Mouse (Mus musculus) heart, embryonic 11.5 days (tissue): Measurements from ENCODE around the gene Lims1. TPM values are rescaled to one million over a fixed set of nuclear protein-coding genes. Genes with fewer than 3 reads are reported as not detected.
A peak's percentile ranks its signal among the peaks of the same experiment; 100 is the strongest.

ENCODE experiments used
- ATAC-seq: fragments of 200-750 bp; cut with Nextera tagmentation; replicated peaks from 2 replicates; pipeline ENCODE4 v1.8.0; 2017; ENCODE audit warnings: moderate library complexity; ENCODE audit not compliant: insufficient number of reproducible peaks, low FRiP score, low TSS enrichment
- H3K27ac ChIP-seq: fragments of 300-500 bp; sonication (generic); 2 replicates; pipeline ENCODE4 v1.5.1; 2014; ENCODE audit warnings: mild to moderate bottlenecking, low read depth, low read length
- H3K27me3 ChIP-seq: fragments of 300-500 bp; sonication (generic); 2 replicates; pipeline ENCODE4 v1.6.1; 2014; ENCODE audit warnings: mild to moderate bottlenecking, low read length, mixed read lengths; ENCODE audit not compliant: control insufficient read depth, insufficient read depth
- H3K36me3 ChIP-seq: fragments of 300-500 bp; sonication (generic); 2 replicates; pipeline ENCODE4 v1.6.1; 2014; ENCODE audit warnings: mild to moderate bottlenecking, low read length, moderate library complexity, mixed read lengths; ENCODE audit not compliant: control insufficient read depth, insufficient read depth
- H3K4me1 ChIP-seq: fragments of 300-500 bp; sonication (generic); 2 replicates; pipeline ENCODE4 v1.6.1; 2014; ENCODE audit warnings: low read length; ENCODE audit not compliant: control insufficient read depth, insufficient read depth
- H3K4me2 ChIP-seq: fragments of 300-500 bp; sonication (generic); 2 replicates; pipeline ENCODE4 v1.6.1; 2014; ENCODE audit warnings: mild to moderate bottlenecking, moderate library complexity
- H3K4me3 ChIP-seq: fragments of 300-500 bp; sonication (generic); 2 replicates; pipeline ENCODE4 v1.5.1; 2014; ENCODE audit warnings: low read depth, low read length
- H3K9ac ChIP-seq: fragments of 300-500 bp; sonication (generic); 2 replicates; pipeline ENCODE4 v1.6.1; 2014; ENCODE audit warnings: mild to moderate bottlenecking, low read depth, low read length, moderate library complexity
- H3K9me3 ChIP-seq: fragments of 300-500 bp; sonication (generic); replicated peaks from 2 replicates; pipeline ENCODE4 v1.6.1; 2016; ENCODE audit warnings: low read length; ENCODE audit not compliant: control insufficient read depth
- WGBS: fragments of 180-500 bp; shearing (Covaris S2); extraction: QIAGEN DNeasy Blood & Tissue Kit; methylation state at CpG from one replicate; pipeline ENCODE4 v1.1.7; 2014; ENCODE audit not compliant: insufficient replicate concordance; 5-methylcytosine and 5-hydroxymethylcytosine counted together
- polyA plus RNA-seq: library from polyadenylated mRNA; unstranded; fragments of >200 nt; fragmentation: Nextera tagmentation; extraction: Ambion mirVana; gene quantifications from 2 replicates; pipeline ENCODE4 v1.2.1, GENCODE M21; 2014

Lims1 gene
- polyA plus RNA-seq: 120 and 125 TPM in 2 replicates

DNA sequence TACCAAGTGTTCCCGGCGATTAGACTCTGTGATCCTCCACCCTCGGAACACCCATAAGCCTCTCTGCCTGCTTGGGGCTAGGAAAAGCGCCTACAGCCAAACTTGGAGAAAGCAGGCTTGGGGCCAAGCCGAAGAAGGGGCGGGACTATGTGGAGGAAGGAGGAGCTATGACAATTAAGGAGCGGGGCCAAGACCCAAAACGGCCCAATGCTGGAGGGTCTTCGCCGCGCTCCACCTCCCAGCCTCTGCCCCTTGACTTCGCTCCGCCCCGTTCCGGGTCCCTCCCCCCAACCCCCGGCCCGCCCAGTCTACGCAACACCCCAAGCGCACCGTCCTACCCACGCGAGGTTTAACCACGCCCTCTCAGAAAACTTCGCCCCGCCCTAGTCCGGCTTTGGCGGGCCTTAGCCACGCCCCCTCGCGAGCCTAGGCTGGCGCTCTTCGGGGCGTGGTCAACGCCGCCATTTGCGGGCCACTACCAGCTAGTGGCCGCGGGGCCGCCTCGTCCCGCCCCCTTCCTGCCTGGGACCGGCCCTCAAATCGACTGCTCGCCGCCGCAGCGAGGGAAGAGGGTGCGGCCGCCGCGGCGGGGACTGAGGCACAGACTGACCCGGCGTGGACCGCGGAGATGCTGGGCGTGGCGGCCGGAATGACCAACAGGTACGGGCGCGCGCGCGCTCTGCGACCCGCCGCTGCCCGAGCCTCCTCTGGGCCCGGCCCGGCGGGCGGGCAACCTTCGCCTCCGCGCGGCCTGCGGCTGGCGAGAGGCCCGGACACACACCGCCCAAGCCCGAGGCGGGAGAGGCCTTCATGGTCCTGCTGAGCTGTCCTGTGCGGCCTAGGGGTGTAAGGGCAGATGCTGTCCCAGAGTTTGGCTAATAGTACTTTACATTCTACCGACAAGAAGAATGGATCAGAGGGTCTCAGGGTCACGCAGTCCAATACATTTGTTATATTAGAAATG lies at the start of gene Lims1:
Gene Lims1 (plus strand): TSS at position 439 of the 964 bp plus-strand sequence.
- Histone ChIP-seq H3K4me3 (peak within 1 kb of the TSS; percentile 74), H3K27ac (peak within 1 kb of the TSS; percentile 89), H3K9me3 (no peaks in the 10 kb centered on the region), H3K27me3 (no peaks in the 10 kb centered on the region), H3K4me1 (peaks cover 13% of the 10 kb centered on the region), H3K9ac (peak within 1 kb of the TSS; percentile 80), H3K36me3 (no peaks in the 10 kb centered on the region), H3K4me2 (peak within 1 kb of the TSS; percentile 73)
- ATAC-seq: peak; percentile 99
- under 1% methylated on average over 83 of the region's 86 CpGs for WGBS

DNA sequence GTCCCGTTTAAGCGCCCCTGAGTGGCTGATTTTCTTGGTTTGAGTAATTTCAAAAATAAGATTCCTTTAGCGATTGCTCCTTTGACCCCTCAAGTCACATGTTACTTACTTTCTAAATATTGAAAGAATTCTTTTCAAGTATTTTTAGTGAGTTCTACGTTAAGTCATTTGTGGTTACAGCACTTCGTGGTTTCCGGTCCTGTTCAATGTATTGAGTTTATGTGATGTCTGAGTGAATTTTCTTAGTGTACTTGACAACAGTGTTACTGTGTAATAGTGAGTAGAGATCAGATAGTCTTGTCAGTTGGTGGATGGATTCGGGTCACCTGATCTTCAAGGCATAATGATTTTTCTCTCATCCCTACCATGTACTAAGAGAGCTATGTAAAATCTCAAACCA lies 41.0 kb upstream of the Lims1 start:
- Histone ChIP-seq H3K9me3 (no peaks in the 10 kb centered on the region), H3K4me2 (no peak overlapping the region), H3K9ac (no peak overlapping the region), H3K4me1 (no peaks in the 10 kb centered on the region), H3K4me3 (no peak overlapping the region), H3K27ac (no peak overlapping the region), H3K27me3 (no peaks in the 10 kb centered on the region), H3K36me3 (peaks cover 19% of the 10 kb centered on the region)
- WGBS: 90% methylated on average over 7 of the region's 7 CpGs
- no peak for ATAC-seq

DNA sequence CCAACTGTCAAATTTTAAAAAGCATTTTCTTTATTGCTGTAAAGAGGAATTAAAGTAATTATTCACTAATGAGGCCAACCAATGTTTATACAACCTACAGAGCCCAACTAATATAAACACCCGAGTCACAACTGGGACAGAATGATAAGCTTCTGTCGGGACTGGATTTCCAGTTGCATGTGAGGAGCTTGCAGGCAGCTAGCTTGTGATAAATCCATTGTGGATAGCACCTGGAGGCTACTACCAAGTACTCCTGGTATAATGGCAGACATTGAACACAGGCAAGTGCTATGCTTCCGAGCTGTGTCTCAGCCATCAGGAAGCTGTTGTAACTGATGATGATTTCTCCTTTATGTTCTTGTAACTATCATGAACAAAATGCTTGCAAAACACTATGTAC lies 32.5 kb upstream of the Lims1 start:
- Histone ChIP-seq H3K27me3 (no peaks in the 10 kb centered on the region), H3K4me2 (no peak overlapping the region), H3K27ac (no peak overlapping the region), H3K4me1 (no peaks in the 10 kb centered on the region), H3K4me3 (no peak overlapping the region), H3K36me3 (peaks cover 29% of the 10 kb centered on the region), H3K9ac (no peak overlapping the region), H3K9me3 (no peaks in the 10 kb centered on the region)
- no peak for ATAC-seq
- 47% methylated on average over 3 of the region's 3 CpGs for WGBS

DNA sequence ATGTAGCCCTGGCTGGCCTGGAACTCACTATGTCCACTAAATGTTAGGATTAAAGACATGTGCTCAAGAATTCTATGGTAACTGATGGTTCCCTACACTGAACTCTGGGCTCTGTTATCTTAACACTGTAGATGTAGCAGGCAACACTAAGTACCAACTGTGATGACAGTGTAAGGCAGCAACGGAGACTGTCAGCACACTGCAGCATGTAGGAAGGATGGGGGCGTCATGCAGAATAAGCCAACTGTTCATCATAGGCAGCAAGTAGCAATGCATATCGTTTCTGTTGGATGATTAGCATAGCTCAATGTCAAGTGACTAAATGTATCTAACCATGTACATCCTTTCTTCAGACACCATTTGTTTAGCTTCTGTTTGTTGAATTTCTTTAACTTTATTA lies 29.0 kb upstream of the Lims1 start:
- Histone ChIP-seq H3K27me3 (no peaks in the 10 kb centered on the region), H3K4me1 (no peaks in the 10 kb centered on the region), H3K36me3 (peaks cover 42% of the 10 kb centered on the region), H3K4me3 (no peak overlapping the region), H3K4me2 (no peak overlapping the region), H3K9me3 (no peaks in the 10 kb centered on the region), H3K9ac (no peak overlapping the region), H3K27ac (no peak overlapping the region)
- WGBS: 90% methylated on average over 3 of the region's 3 CpGs
- ATAC-seq: no peak

DNA sequence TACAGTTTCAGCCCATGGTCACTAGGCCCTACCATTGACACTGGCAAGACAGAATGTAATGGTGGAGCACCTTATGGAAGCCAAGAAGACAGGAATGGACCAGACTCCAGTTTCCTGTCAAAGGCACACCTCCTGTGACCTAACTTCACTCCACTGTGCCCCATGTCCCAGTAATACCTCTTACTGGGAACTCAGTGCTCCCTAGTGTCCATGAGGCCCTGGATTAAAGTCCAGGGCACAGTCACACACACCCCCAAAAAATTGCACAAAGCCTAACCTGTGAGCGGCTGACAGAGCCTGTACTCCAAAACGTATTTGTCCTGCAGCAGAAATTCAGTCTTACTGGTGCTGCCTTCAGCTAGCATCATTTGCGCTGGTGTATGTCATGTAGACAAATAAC lies 27.7 kb upstream of the Lims1 start:
- ATAC-seq: no peak
- Histone ChIP-seq H3K27me3 (no peaks in the 10 kb centered on the region), H3K9me3 (no peaks in the 10 kb centered on the region), H3K27ac (no peak overlapping the region), H3K9ac (no peak overlapping the region), H3K4me2 (no peak overlapping the region), H3K36me3 (peaks cover 37% of the 10 kb centered on the region), H3K4me3 (no peak overlapping the region), H3K4me1 (no peaks in the 10 kb centered on the region)
- 93% methylated on average over 3 of the region's 3 CpGs for whole genome bisulfite sequencing

DNA sequence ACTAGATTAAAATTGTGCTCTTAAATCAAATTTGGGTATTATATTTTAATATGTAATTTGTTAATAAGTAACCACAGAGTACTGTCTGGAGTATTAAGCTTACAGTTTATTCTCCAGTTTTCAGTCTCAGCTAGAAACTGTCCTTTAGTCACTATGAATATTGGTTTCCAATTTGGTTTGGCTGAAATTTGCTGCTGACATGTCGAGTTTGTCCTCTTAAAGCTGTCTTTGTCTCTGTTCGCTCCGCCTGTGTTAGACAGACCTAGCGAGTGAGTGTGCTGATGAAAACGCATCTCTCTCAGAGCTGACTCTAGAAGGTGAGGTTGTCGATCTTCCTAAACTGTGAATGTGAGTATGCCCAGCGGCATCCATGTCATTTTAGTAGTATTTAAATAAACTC lies 18.3 kb upstream of the Lims1 start:
- H3K9ac ChIP-seq: no peak overlapping the region
- peaks cover 8% of the 10 kb centered on the region; the same call in 1 of the 2 replicates for H3K36me3 ChIP-seq
- no peak for ATAC-seq
- H3K9me3 ChIP-seq: no peaks in the 10 kb centered on the region
- no peaks in the 10 kb centered on the region for H3K27me3 ChIP-seq
- 88% methylated on average over 7 of the region's 7 CpGs for WGBS
- H3K27ac ChIP-seq: no peak overlapping the region
- no peak overlapping the region for H3K4me2 ChIP-seq
- no peak overlapping the region for H3K4me3 ChIP-seq
- no peaks in the 10 kb centered on the region for H3K4me1 ChIP-seq

DNA sequence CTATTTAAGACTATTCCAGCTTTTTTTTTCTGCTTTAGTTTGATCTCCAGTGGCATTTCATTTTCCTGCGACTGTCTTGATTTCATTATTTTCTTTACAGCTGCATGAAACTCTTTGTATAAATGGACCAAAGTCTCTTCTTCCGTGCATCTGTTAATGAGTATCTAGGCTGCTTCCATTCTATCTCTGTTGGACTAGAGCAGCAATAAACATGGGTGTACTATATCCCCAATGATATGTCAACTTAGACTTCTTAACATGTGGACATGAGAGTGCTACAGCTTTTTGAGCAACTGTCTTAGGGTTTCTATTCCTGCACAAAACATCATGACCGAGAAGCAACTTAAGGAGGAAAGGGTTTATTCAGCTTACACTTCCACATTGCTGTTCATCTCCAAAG lies 16.4 kb upstream of the Lims1 start:
- 82% methylated on average over 3 of the region's 3 CpGs for WGBS
- H3K9me3 ChIP-seq: no peaks in the 10 kb centered on the region
- ATAC-seq: no peak
- no peaks in the 10 kb centered on the region for H3K27me3 ChIP-seq
- no peak overlapping the region for H3K9ac ChIP-seq
- H3K27ac ChIP-seq: no peak overlapping the region
- H3K4me2 ChIP-seq: no peak overlapping the region
- peaks cover 6% of the 10 kb centered on the region; the same call in 1 of the 2 replicates for H3K36me3 ChIP-seq
- H3K4me3 ChIP-seq: no peak overlapping the region
- no peaks in the 10 kb centered on the region for H3K4me1 ChIP-seq

DNA sequence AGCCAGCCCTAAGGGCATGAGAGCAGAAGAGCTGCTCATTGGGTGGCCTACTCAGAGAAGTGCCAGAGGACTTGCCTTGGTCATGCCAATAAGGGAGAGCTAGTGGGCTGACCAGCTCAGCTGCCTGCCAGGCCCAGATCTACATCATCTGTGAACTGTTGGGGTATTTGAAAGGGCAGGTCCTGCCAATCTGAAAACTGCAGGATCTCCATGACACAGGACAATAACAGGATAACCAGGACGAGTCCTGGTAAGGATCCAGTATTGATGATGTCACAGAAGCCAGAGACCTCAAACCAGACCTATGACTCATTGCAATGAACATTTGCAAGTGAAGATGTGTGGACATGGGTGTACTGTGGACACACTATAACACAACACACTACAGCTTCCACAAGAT lies 12.5 kb upstream of the Lims1 start:
- Histone ChIP-seq H3K27me3 (no peaks in the 10 kb centered on the region), H3K9me3 (peaks cover 5% of the 10 kb centered on the region; the same call in 1 of the 2 replicates), H3K9ac (no peak overlapping the region), H3K4me1 (no peaks in the 10 kb centered on the region), H3K36me3 (peaks cover 9% of the 10 kb centered on the region), H3K27ac (no peak overlapping the region), H3K4me3 (no peak overlapping the region), H3K4me2 (no peak overlapping the region)
- ATAC-seq: no peak
- WGBS: 44% methylated on average over 1 of the region's 1 CpGs
